Mouse (Mus musculus) MEL (cell line): Measurements from ENCODE around the gene Olfr1393.

ENCODE experiments used
- CHD2 ChIP-seq: IDR thresholded peaks from 2 replicates; pipeline ENCODE4 v1.6.1; 2011; ENCODE audit warnings: low read length, improper control_type of control experiment
- CTCF ChIP-seq, 3 experiments: IDR thresholded peaks in 2 of 3; conservative IDR thresholded peaks in 1 of 3; 2 replicates each; pipeline ENCODE4 v1.5.1; 2011 to 2012; ENCODE audit warnings: low read length in 3 of 3, low read depth in 2 of 3, mild to moderate bottlenecking in 2 of 3, improper control_type of control experiment in 1 of 3, inconsistent platforms in 1 of 3, mixed read lengths in 1 of 3, moderate library complexity in 1 of 3; ENCODE audit not compliant: control insufficient read depth in 1 of 3, insufficient read depth in 1 of 3, poor library complexity in 1 of 3, severe bottlenecking in 1 of 3
- EP300 ChIP-seq, 2 experiments: IDR thresholded peaks; 2 replicates each; pipeline ENCODE4 v1.6.1; 2011; ENCODE audit warnings: improper control_type of control experiment in 2 of 2, low read length in 2 of 2, low read depth in 1 of 2, mild to moderate bottlenecking in 1 of 2
- GATA1 ChIP-seq: IDR thresholded peaks from 2 replicates; pipeline ENCODE4 v1.6.1; 2011; ENCODE audit warnings: low read depth, low read length, improper control_type of control experiment
- POLR2A ChIP-seq, 2 experiments: IDR thresholded peaks; 2 replicates each; pipeline ENCODE4 v1.6.1; 2011 to 2012; ENCODE audit warnings: low read length in 2 of 2, mild to moderate bottlenecking in 2 of 2, control low read depth in 1 of 2, improper control_type of control experiment in 1 of 2, low read depth in 1 of 2, moderate library complexity in 1 of 2; ENCODE audit not compliant: control insufficient read depth in 1 of 2, insufficient read depth in 1 of 2, poor library complexity in 1 of 2

- no peak for TF ChIP-seq GATA1
- TF ChIP-seq CTCF (IDR thresholded peaks at IDR 0.05 in 2 of 3, conservative IDR thresholded peaks at IDR 0.05 in 1 of 3; ENCODE audit: control insufficient read depth in 1 of 3, insufficient read depth in 1 of 3, low read depth in 2 of 3, low read length in 3 of 3, poor library complexity in 1 of 3, severe bottlenecking in 1 of 3): no peak
- TF ChIP-seq CHD2: no peak
- TF ChIP-seq POLR2A (IDR thresholded peaks at IDR 0.05; ENCODE audit: control insufficient read depth in 1 of 2, insufficient read depth in 1 of 2, low read depth in 1 of 2, low read length in 2 of 2, poor library complexity in 1 of 2): no peak
- TF ChIP-seq EP300 (IDR thresholded peaks at IDR 0.05; ENCODE audit: low read depth in 1 of 2, low read length in 2 of 2): no peak
Observed at GRCm38 (mm10) chr11:49232781-49233180, 45.3 kb upstream of the Olfr1393 start.
